Mouse (Mus musculus): ENCODE measurements around the gene Srprb. TPM values are rescaled to one million over a fixed set of nuclear protein-coding genes. Genes with fewer than 3 reads are reported as not detected.

The Srprb gene
- total RNA-seq, 1 experiment: 75.5 TPM

GRCm38 (mm10) chr9:103233006-103233395, 31.1 kb upstream of the Srprb start:
- H3K4me1 ChIP-seq (ENCODE audit: control insufficient read depth in 2 of 2, insufficient read depth in 2 of 2, low read length in 2 of 2, poor library complexity in 1 of 2): peaks cover 0 to 12% of the 10 kb centered on the region in 2 experiments; a peak in 1 of 4 replicates
- H3K36me3 ChIP-seq (ENCODE audit: control insufficient read depth, insufficient read depth, low read length, poor library complexity, severe bottlenecking): no peaks in the 10 kb centered on the region
- no peaks in the 10 kb centered on the region for H3K9me3 ChIP-seq (ENCODE audit: control insufficient read depth, insufficient read depth, low read depth, low read length)
- no peak overlapping the region for H3K9ac ChIP-seq (ENCODE audit: insufficient read depth, low read depth, low read length, poor library complexity, severe bottlenecking)
- TF ChIP-seq ZC3H11A (IDR thresholded peaks at IDR 0.05; ENCODE audit: borderline replicate concordance, low read depth, low read length) (no peak), MAFK (IDR thresholded peaks at IDR 0.05; ENCODE audit: insufficient read depth, low read depth, low read length) (no peak), HCFC1 (IDR thresholded peaks at IDR 0.05; ENCODE audit: borderline replicate concordance, insufficient read depth, low read length) (no peak), CHD2 (IDR thresholded peaks at IDR 0.05; ENCODE audit: low read depth, low read length) (no peak), ZNF384 (IDR thresholded peaks at IDR 0.05; ENCODE audit: low read depth, low read length) (no peak)
- in situ Hi-C loops (cut with MboI; ENCODE audit: low sequenced_read_pairs in 2 of 2, unreplicated experiment in 2 of 2): no loop called here
- no peak overlapping the region for H3K4me3 ChIP-seq (ENCODE audit: insufficient read depth in 1 of 2, low read depth in 1 of 2, low read length in 2 of 2, poor library complexity in 1 of 2, severe bottlenecking in 1 of 2)
- no peak for DNase-seq (ENCODE audit: low read depth, low spot score)
- H3K27ac ChIP-seq (ENCODE audit: insufficient read depth, low read depth, low read length, poor library complexity, severe bottlenecking): no peak overlapping the region

GRCm38 (mm10) chr9:103232232-103233005, 30.5 kb upstream of the Srprb start:
- in situ Hi-C loops (cut with MboI; ENCODE audit: low sequenced_read_pairs in 2 of 2, unreplicated experiment in 2 of 2): no loop called here
- Histone ChIP-seq H3K4me3 (ENCODE audit: insufficient read depth in 1 of 2, low read depth in 1 of 2, low read length in 2 of 2, poor library complexity in 1 of 2, severe bottlenecking in 1 of 2) (no peak overlapping the region), H3K4me1 (ENCODE audit: control insufficient read depth in 2 of 2, insufficient read depth in 2 of 2, low read length in 2 of 2, poor library complexity in 1 of 2) (peaks cover 0 to 12% of the 10 kb centered on the region in 2 experiments; a peak in 1 of 4 replicates), H3K9ac (ENCODE audit: insufficient read depth, low read depth, low read length, poor library complexity, severe bottlenecking) (no peak overlapping the region), H3K36me3 (ENCODE audit: control insufficient read depth, insufficient read depth, low read length, poor library complexity, severe bottlenecking) (no peaks in the 10 kb centered on the region), H3K27ac (ENCODE audit: insufficient read depth, low read depth, low read length, poor library complexity, severe bottlenecking) (no peak overlapping the region), H3K9me3 (ENCODE audit: control insufficient read depth, insufficient read depth, low read depth, low read length) (no peaks in the 10 kb centered on the region)
- DNase-seq (ENCODE audit: low read depth, low spot score): no peak
- TF ChIP-seq MAFK (IDR thresholded peaks at IDR 0.05; ENCODE audit: insufficient read depth, low read depth, low read length) (no peak), CHD2 (IDR thresholded peaks at IDR 0.05; ENCODE audit: low read depth, low read length) (no peak), ZNF384 (IDR thresholded peaks at IDR 0.05; ENCODE audit: low read depth, low read length) (no peak), HCFC1 (IDR thresholded peaks at IDR 0.05; ENCODE audit: borderline replicate concordance, insufficient read depth, low read length) (no peak), ZC3H11A (IDR thresholded peaks at IDR 0.05; ENCODE audit: borderline replicate concordance, low read depth, low read length) (no peak)

- Histone ChIP-seq H3K36me3 (ENCODE audit: control insufficient read depth, insufficient read depth, low read length, poor library complexity, severe bottlenecking) (no peaks in the 10 kb centered on the region), H3K9me3 (ENCODE audit: control insufficient read depth, insufficient read depth, low read depth, low read length) (no peaks in the 10 kb centered on the region), H3K4me3 (ENCODE audit: insufficient read depth in 1 of 2, low read depth in 1 of 2, low read length in 2 of 2, poor library complexity in 1 of 2, severe bottlenecking in 1 of 2) (peak within 1 kb of the TSS; percentile 22 to 53; a peak in 3 of 4 replicates), H3K27ac (ENCODE audit: insufficient read depth, low read depth, low read length, poor library complexity, severe bottlenecking) (no peak within 1 kb of the TSS), H3K9ac (ENCODE audit: insufficient read depth, low read depth, low read length, poor library complexity, severe bottlenecking) (peak within 1 kb of the TSS; percentile 50), H3K4me1 (ENCODE audit: control insufficient read depth in 2 of 2, insufficient read depth in 2 of 2, low read length in 2 of 2, poor library complexity in 1 of 2) (peaks cover 0 to 12% of the 10 kb centered on the region in 2 experiments; a peak in 1 of 4 replicates)
- in situ Hi-C loops (cut with MboI; ENCODE audit: low sequenced_read_pairs in 2 of 2, unreplicated experiment in 2 of 2): no loop called here
- no peak for DNase-seq (ENCODE audit: low read depth, low spot score)
- no peak for TF ChIP-seq ZC3H11A (IDR thresholded peaks at IDR 0.05; ENCODE audit: borderline replicate concordance, low read depth, low read length)
- TF ChIP-seq ZNF384 (IDR thresholded peaks at IDR 0.05; ENCODE audit: low read depth, low read length): no peak
- no peak for TF ChIP-seq MAFK (IDR thresholded peaks at IDR 0.05; ENCODE audit: insufficient read depth, low read depth, low read length)
- no peak for TF ChIP-seq CHD2 (IDR thresholded peaks at IDR 0.05; ENCODE audit: low read depth, low read length)
- TF ChIP-seq HCFC1 (IDR thresholded peaks at IDR 0.05; ENCODE audit: borderline replicate concordance, insufficient read depth, low read length): no peak
Observed at GRCm38 (mm10) chr9:103230151-103230951, 28.4 kb upstream of the Srprb start, which contains the start of the genes Gm20425 and Trf. Gene Gm20425, minus strand, starts transcription at chr9:103230307. Gene Trf, minus strand, starts transcription at chr9:103230444.

- in situ Hi-C loops (cut with MboI; ENCODE audit: low sequenced_read_pairs in 2 of 2, unreplicated experiment in 2 of 2): loop anchor here in 1 of 2 experiments (5.0 kb wide), 1 partner anchor 73 kb away; no protein-coding TSS in a partner anchor
- Histone ChIP-seq H3K27ac (ENCODE audit: insufficient read depth, low read depth, low read length, poor library complexity, severe bottlenecking) (no peak overlapping the region), H3K9me3 (ENCODE audit: control insufficient read depth, insufficient read depth, low read depth, low read length) (no peaks in the 10 kb centered on the region), H3K4me3 (ENCODE audit: insufficient read depth in 1 of 2, low read depth in 1 of 2, low read length in 2 of 2, poor library complexity in 1 of 2, severe bottlenecking in 1 of 2) (no peak overlapping the region), H3K4me1 (ENCODE audit: control insufficient read depth in 2 of 2, insufficient read depth in 2 of 2, low read length in 2 of 2, poor library complexity in 1 of 2) (peaks cover 0 to 12% of the 10 kb centered on the region in 2 experiments; a peak in 1 of 4 replicates), H3K9ac (ENCODE audit: insufficient read depth, low read depth, low read length, poor library complexity, severe bottlenecking) (no peak overlapping the region; the same call in 1 of the 2 replicates), H3K36me3 (ENCODE audit: control insufficient read depth, insufficient read depth, low read length, poor library complexity, severe bottlenecking) (no peaks in the 10 kb centered on the region)
- DNase-seq (ENCODE audit: low read depth, low spot score): no peak
- TF ChIP-seq CHD2 (IDR thresholded peaks at IDR 0.05; ENCODE audit: low read depth, low read length): no peak
Observed at GRCm38 (mm10) chr9:103229037-103229867, 27.3 kb upstream of the Srprb start.

Measured in ES-E14 (cell line).